Mouse (Mus musculus): ENCODE data around the gene Prl2c3. TPM values are rescaled to one million over a fixed set of nuclear protein-coding genes. Genes with fewer than 3 reads are reported as not detected.
"Not testable (repeated sequence)": the region's sequence is repeated elsewhere in the genome, so short reads cannot be mapped to it uniquely, and the experiment has no call there.

The Prl2c3 gene
- 0.21 TPM in 1 of 2 replicates, not detected in the other for polyA plus RNA-seq (2016; fragmentation: Nextera tagmentation; extraction: Ambion mirVana)

DNA sequence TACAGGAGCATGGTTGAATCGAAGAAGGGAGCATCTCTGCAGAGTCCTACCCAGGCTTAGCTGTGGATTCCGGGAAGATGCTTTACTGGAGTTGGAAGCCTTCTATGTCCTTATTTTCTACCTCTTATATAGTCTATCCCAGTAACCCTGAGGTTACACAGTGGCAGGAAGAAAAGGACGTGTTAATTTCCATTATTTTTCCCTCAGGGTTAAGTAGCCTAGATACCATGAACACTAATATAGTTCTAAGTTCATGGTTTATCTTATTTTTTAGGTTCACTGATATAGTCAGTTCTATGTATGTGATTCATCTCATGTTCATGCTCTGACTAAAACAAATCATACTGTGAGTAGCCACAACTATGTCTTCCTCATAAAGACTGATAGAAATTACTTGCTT is at the start of gene Prl2c3:
Gene Prl2c3, minus strand, starts transcription at position 101 of the 400 bp plus-strand sequence.
- peaks cover 34% of the 10 kb centered on the region for H3K9me3 ChIP-seq
- H3K27me3 ChIP-seq (ENCODE audit: poor library complexity, severe bottlenecking); H3K27ac ChIP-seq; H3K4me1 ChIP-seq; H3K4me3 ChIP-seq; DNase-seq (ENCODE audit: extremely low spot score, low spot score); H3K36me3 ChIP-seq (replicated peaks): not testable (repeated sequence)
- 78% methylated on average over 3 of the region's 3 CpGs for WGBS

DNA sequence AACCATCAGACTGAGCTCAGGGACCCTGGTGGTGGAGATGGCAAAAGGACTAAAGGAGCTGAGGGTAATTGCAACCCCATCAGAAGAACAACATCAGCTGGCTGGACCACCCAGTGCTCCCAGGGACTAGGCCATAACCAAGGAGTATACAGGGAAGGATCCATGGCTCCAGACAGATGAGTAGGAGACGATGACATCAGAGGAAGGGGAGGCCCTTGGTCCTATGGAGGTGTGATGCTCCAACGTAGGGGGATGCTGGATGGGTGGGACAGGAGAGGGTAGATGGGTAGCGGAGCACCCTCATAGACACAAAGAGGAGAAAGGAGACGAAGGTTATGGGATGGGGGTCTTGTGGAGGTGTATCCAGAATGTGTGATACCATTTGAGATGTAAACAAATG is 48.4 kb upstream of the Prl2c3 start:
- H3K4me3 ChIP-seq; H3K27me3 ChIP-seq (ENCODE audit: poor library complexity, severe bottlenecking); H3K36me3 ChIP-seq (replicated peaks); DNase-seq (ENCODE audit: extremely low spot score, low spot score); H3K27ac ChIP-seq; H3K4me1 ChIP-seq: not testable (repeated sequence)
- 80% methylated on average over 4 of the region's 4 CpGs for WGBS
- H3K9me3 ChIP-seq: peaks cover 61% of the 10 kb centered on the region

DNA sequence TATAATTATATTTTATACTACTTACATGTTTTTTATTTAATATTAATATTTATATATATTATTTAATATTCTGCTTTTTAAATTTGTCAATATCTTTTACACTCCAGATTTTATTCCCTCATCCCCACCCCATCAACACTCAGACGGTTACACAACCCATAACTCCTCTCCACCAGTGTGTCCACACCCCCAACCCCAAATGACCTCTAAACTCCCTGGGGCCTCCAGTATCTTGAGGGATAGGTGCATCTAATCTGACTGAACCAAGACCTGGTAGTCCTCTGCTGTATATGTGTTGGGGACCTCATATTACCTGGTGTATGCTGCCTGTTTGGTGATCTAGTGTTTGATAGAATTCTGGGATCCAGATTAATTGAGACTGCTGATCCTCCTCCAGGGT is 44.8 kb upstream of the Prl2c3 start:
- H3K27ac ChIP-seq; H3K27me3 ChIP-seq (ENCODE audit: poor library complexity, severe bottlenecking); H3K4me1 ChIP-seq; DNase-seq (ENCODE audit: extremely low spot score, low spot score); H3K4me3 ChIP-seq; H3K36me3 ChIP-seq (replicated peaks): not testable (repeated sequence)
- peaks cover 73% of the 10 kb centered on the region for H3K9me3 ChIP-seq
- WGBS: 85% methylated on average over 1 of the region's 1 CpGs

DNA sequence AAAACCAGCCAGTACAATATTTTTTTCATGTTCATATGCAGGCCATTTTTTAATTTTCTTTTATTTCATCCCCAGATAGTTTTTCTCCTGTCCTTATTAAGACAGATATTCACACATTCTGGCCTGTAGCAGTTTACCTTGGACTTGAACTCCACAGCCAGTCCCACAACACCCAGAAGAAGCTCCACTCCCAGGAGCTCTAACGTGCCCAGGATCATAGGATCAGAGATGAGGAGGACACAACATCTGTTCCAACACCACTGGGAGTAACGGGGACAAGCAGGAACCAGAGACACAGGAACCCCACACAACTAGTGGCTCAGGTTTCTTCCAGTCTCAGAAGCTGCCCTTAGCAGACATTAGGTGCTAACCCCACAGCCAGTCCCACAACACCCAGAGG is 37.7 kb upstream of the Prl2c3 start:
- not testable (repeated sequence) for H3K27ac ChIP-seq; DNase-seq (ENCODE audit: extremely low spot score, low spot score); H3K4me1 ChIP-seq; H3K36me3 ChIP-seq (replicated peaks); H3K27me3 ChIP-seq (ENCODE audit: poor library complexity, severe bottlenecking); H3K4me3 ChIP-seq
- 79% methylated on average over 2 of the region's 2 CpGs for WGBS
- H3K9me3 ChIP-seq: peaks cover 85% of the 10 kb centered on the region

DNA sequence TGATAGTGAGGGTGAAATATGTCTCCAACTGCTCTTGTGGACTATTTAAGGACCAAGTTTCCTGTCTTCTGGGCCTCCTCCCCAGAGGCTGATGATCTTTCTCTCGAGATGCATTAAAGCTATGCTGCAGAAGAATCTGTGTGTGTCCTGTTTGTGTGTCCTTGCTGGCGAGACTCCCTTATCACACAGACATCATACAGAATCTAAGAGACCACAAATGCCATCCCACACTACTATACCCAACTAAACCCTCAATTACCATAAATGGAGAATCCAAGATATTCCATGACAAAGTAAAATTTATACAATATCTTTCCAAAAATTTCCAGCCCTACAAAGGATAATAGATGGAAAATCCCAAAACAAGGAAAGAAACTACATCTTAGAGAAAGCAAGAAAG is 31.9 kb upstream of the Prl2c3 start:
- Histone ChIP-seq H3K4me1 (no peaks in the 10 kb centered on the region), H3K4me3 (no peak overlapping the region), H3K27ac (no peak overlapping the region), H3K9me3 (peaks cover 93% of the 10 kb centered on the region), H3K36me3 (replicated peaks) (no peaks in the 10 kb centered on the region), H3K27me3 (ENCODE audit: poor library complexity, severe bottlenecking) (no peaks in the 10 kb centered on the region)
- DNase-seq (ENCODE audit: extremely low spot score, low spot score): no peak
- WGBS: 75% methylated on average over 2 of the region's 2 CpGs

DNA sequence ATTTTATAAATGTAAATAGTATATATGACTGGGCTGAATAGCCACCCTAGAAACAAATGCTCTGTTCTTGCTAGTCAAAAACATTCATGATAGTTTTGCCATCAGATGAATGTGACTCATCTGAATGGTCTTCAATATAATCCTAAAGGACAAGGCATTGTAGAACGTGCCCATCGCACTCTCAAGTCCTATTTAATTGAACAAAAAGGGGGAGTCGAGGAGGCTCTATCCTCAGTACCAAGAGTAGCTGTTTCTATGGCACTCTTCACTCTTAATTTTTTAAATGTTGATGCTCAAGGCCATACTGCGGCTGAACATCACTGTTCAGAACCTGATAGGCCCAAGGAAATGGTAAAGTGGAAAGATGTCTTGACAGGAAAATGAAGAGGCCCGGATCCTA is 29.2 kb upstream of the Prl2c3 start:
- no peak overlapping the region for H3K4me3 ChIP-seq
- no peak for DNase-seq (ENCODE audit: extremely low spot score, low spot score)

DNA sequence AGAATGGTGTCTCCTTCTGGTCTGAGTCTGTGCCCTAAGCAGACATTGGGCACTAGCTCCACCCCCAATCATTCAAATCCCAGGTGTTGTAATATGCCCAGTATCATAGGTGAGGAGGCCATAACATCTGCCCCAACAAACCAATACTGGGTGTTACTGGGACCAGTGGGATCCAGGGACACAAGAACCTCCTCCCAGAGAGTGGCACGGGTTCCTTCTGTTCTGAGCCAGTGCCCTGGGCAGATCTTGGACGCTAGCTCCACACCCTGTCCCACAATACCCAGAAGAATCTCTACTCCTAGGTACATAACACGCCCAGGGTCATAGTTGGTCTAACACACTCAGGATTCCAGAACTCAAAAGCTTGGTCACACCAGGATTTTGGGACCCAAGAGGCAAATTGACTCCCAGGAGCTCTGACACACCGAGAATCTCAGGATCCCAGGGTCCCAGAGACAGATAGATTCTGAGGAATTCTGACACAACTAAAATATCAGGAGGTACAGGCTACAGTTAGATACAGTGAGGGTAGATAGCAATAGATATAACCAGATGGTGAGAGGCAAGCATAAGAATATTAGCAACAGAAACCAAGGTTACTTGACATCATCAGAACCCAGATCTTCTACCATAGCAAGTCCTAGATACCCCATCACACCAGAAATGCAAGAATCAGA is 24.8 kb upstream of the Prl2c3 start:
- not testable (repeated sequence) for H3K27me3 ChIP-seq (ENCODE audit: poor library complexity, severe bottlenecking); H3K36me3 ChIP-seq (replicated peaks); H3K4me1 ChIP-seq; H3K4me3 ChIP-seq; H3K27ac ChIP-seq; DNase-seq (ENCODE audit: extremely low spot score, low spot score)
- H3K9me3 ChIP-seq: peaks cover 74% of the 10 kb centered on the region
- 76% methylated on average over 4 of the region's 4 CpGs for WGBS

More for the DNA sequence above, 29.2 kb upstream of the Prl2c3 start:
- no peaks in the 10 kb centered on the region for H3K4me1 ChIP-seq
- 84% methylated on average over 5 of the region's 5 CpGs for WGBS
- H3K9me3 ChIP-seq: peaks cover 84% of the 10 kb centered on the region
- no peaks in the 10 kb centered on the region for H3K27me3 ChIP-seq (ENCODE audit: poor library complexity, severe bottlenecking)
- no peaks in the 10 kb centered on the region for H3K36me3 ChIP-seq (replicated peaks)
- no peak overlapping the region for H3K27ac ChIP-seq

DNA sequence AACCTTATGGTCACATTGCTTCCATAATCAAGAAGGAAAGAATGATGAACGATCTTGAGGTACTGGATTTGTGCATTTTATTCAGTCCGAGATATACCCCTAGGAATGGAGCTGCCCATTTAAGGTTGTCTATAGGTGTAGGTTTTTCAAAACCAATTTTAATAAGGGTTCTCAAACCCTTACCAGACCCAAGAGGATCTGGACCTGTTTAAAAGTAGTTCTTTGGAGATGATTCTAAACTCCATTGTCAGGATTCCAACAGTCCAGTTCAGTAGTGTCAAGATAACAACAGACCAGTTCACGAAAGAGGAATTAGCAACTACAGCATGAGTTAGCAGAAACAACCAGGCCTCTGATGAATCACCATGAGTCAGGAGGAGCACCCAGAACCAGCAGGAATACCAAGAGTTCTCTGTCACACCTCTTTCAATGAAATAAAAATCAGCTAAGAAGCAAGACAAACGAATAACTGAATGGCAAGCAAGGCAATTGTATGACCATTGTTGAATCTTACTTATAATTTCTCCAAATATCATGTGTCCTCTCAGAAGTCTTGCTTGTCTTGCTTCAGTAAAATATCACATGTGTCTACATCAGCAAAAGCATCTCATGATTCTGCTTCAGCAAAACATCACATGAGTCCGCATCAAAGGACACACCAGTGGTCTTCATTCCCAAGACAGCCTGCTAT is 14.0 kb upstream of the Prl2c3 start:
- H3K27me3 ChIP-seq (ENCODE audit: poor library complexity, severe bottlenecking); H3K27ac ChIP-seq; H3K4me3 ChIP-seq; DNase-seq (ENCODE audit: extremely low spot score, low spot score); H3K4me1 ChIP-seq; H3K36me3 ChIP-seq (replicated peaks): not testable (repeated sequence)
- 85% methylated on average over 5 of the region's 5 CpGs for WGBS
- peaks cover 63% of the 10 kb centered on the region for H3K9me3 ChIP-seq

DNA sequence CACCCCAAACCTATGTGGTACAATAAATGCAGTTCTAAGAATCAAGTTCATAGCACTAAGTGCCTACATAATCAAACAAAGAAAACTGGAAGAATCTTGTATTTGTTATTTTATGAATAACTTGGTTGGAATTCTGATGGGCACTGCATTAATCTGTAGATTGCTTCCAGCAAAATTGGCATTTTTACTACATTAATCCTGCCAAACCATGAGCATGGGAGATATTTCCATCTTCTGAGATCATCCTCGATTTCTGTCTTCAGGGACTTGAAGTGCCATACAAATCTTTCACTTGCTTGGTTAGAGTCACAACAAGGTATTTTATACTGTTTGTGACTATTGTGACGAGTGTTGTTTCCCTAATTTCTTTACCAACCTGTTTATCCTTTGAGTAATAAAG is 9.7 kb upstream of the Prl2c3 start:
- WGBS: 74% methylated on average over 2 of the region's 2 CpGs
- H3K9me3 ChIP-seq: peaks cover 59% of the 10 kb centered on the region
- no peaks in the 10 kb centered on the region for H3K27me3 ChIP-seq (ENCODE audit: poor library complexity, severe bottlenecking)
- H3K36me3 ChIP-seq (replicated peaks): no peaks in the 10 kb centered on the region
- no peak overlapping the region for H3K4me3 ChIP-seq
- H3K4me1 ChIP-seq: no peaks in the 10 kb centered on the region
- H3K27ac ChIP-seq: no peak overlapping the region
- DNase-seq (ENCODE audit: extremely low spot score, low spot score): no peak

DNA sequence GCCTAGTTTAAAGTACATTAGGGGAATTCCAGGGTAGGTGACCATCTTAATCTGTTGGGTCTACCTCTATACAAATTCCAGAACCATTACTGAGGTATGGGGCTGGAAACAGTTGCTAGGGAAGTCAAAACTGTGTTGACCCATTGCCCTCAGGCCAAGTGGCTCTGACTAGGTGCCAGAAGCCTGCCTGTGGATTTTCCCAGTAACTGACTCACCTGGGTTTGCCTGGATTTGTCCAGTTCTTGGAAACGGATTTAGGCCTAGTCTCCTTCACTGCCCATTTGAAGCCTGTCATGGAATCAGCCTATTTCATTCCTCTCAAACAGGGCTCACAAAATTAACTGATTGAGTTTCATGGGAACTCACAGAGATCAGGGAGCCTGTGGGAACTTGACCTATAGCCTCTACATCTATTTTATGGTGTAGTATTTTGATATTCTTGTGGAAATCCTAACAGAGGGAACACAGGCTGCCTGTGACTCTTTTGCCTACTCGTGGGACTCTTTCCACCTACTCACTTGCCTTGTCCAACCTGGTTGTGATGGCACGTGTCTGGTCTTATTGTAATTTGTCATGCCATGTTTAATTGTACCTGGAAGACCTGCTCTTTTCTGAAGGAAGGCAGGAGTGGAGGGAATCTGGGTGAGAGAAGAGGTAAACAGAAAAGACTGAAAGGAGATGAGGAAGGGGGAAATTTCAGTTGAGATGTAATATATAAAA is 9.1 kb upstream of the Prl2c3 start:
- peaks cover 60% of the 10 kb centered on the region for H3K9me3 ChIP-seq
- not testable (repeated sequence) for H3K36me3 ChIP-seq (replicated peaks); H3K4me3 ChIP-seq; H3K27ac ChIP-seq; H3K27me3 ChIP-seq (ENCODE audit: poor library complexity, severe bottlenecking); DNase-seq (ENCODE audit: extremely low spot score, low spot score); H3K4me1 ChIP-seq
- 71% methylated on average over 3 of the region's 3 CpGs for WGBS

DNA sequence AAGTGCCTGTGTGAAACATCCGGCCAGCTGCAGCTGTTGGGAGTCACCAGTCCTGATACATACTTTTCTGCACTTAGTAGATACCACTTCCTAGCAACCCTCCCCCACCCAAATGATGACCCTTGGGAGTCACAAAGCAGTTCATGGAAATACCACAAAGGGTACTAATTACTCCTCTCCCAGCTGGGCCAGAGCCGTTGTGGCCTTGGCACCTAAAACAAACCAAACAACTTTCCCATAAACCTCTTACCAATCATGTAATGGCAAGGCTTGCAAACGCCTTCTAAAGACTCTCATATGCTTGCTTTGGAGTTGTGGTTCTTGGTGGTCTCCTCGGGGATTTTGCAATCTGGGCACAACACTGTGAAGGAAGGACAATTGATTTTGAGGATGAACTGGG is 6.6 kb upstream of the Prl2c3 start:
- not testable (repeated sequence) for H3K4me3 ChIP-seq; H3K4me1 ChIP-seq; H3K36me3 ChIP-seq (replicated peaks); H3K27me3 ChIP-seq (ENCODE audit: poor library complexity, severe bottlenecking); DNase-seq (ENCODE audit: extremely low spot score, low spot score); H3K27ac ChIP-seq
- peaks cover 51% of the 10 kb centered on the region for H3K9me3 ChIP-seq
- WGBS: 68% methylated on average over 4 of the region's 4 CpGs

DNA sequence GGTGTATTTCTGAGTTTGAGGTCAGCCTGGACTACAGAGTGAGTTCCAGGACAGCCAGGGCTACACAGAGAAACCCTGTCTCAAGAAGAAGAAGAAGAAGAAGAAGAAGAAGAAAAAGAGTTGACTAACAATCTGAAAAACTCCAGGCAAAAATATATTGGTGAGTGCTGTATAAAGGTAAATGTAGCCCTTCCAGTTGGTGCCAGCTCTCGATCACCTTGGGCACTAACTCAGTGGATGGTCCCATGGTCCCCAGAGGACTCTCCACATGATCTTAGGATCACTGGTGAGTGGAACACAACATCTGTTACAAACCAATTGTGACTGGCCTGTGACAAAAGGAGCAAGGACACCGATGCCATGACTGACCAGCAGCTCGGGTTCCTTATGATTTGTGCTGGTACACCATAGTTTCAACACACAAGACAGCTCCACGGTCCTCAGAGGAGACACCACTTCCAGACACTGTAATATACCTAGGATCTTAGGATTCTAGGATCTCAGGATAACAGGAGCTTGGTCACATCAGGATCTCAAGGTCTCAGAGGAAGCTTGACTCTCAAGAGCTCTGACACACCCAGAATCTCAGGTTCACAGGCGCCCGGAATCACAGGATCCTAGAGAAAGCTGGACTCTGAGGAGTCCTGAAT is 30.3 kb downstream of the Prl2c3 start:
- not testable (repeated sequence) for H3K4me3 ChIP-seq; H3K4me1 ChIP-seq; H3K27me3 ChIP-seq (ENCODE audit: poor library complexity, severe bottlenecking); H3K36me3 ChIP-seq (replicated peaks); H3K27ac ChIP-seq; DNase-seq (ENCODE audit: extremely low spot score, low spot score)
- H3K9me3 ChIP-seq: peaks cover 30% of the 10 kb centered on the region
- WGBS: 84% methylated on average over 6 of the region's 6 CpGs
